Mouse (Mus musculus) C2C12 (cell line): ENCODE measurements around the gene Prss54. TPM values are rescaled to one million over a fixed set of nuclear protein-coding genes. Genes with fewer than 3 reads are reported as not detected.

Source experiments
- H3K27me3 ChIP-seq: one replicate; pipeline ENCODE4 v1.6.1; 2011; ENCODE audit not compliant: control insufficient read depth, insufficient read depth, insufficient read length
- H3K36me3 ChIP-seq: one replicate; pipeline ENCODE4 v1.6.1; 2011; ENCODE audit not compliant: control insufficient read depth, insufficient read depth
- H3K4me3 ChIP-seq: one replicate; pipeline ENCODE4 v1.5.1; 2011; ENCODE audit warnings: mild to moderate bottlenecking, control low read depth; ENCODE audit not compliant: poor library complexity, insufficient read depth, severe bottlenecking
- H3K79me2 ChIP-seq: one replicate; pipeline ENCODE4 v1.6.1; 2011; ENCODE audit not compliant: control insufficient read depth, insufficient read depth
- H3K79me3 ChIP-seq: one replicate; pipeline ENCODE4 v1.6.1; 2011; ENCODE audit warnings: low read depth, control low read depth
- H3ac ChIP-seq: one replicate; pipeline ENCODE3; 2011; ENCODE audit warnings: low read depth; ENCODE audit not compliant: control insufficient read depth, insufficient read length
- CEBPB ChIP-seq: IDR thresholded peaks from one replicate; pipeline ENCODE4 v1.6.1; 2011; ENCODE audit warnings: low read depth, mild to moderate bottlenecking, control low read depth, moderate library complexity
- CTCF ChIP-seq: IDR thresholded peaks from one replicate; pipeline ENCODE4 v1.5.1; 2011; ENCODE audit not compliant: control insufficient read depth, insufficient read depth, insufficient read length
- FOSL1 ChIP-seq: IDR thresholded peaks from one replicate; pipeline ENCODE4 v1.8.0; 2011; ENCODE audit warnings: mild to moderate bottlenecking, low read length; ENCODE audit not compliant: poor library complexity, insufficient read depth, severe bottlenecking
- MAX ChIP-seq: IDR thresholded peaks from one replicate; pipeline ENCODE4 v1.6.1; 2011; ENCODE audit warnings: mild to moderate bottlenecking, control low read depth
- MYOD1 ChIP-seq: IDR thresholded peaks from one replicate; pipeline ENCODE4 v1.6.1; 2011; ENCODE audit warnings: low read depth; ENCODE audit not compliant: control insufficient read depth, insufficient read length
- MYOG ChIP-seq: IDR thresholded peaks from one replicate; pipeline ENCODE4 v1.6.1; 2011; ENCODE audit not compliant: control insufficient read depth, insufficient read length; ENCODE audit errors: extremely low read depth
- USF1 ChIP-seq: IDR thresholded peaks from one replicate; pipeline ENCODE4 v1.6.1; 2011; ENCODE audit warnings: low read depth, mild to moderate bottlenecking, control low read depth, moderate library complexity
- polyA plus RNA-seq: library from polyadenylated mRNA; unstranded; fragments of >200 nt; fragmentation: generic; extraction: Trizol; gene quantifications from one replicate; pipeline ENCODE4 v1.2.1, GENCODE M21; 2012; ENCODE audit warnings: missing spikeins

Prss54 gene
- polyA plus RNA-seq, 1 experiment, result not detected

DNA sequence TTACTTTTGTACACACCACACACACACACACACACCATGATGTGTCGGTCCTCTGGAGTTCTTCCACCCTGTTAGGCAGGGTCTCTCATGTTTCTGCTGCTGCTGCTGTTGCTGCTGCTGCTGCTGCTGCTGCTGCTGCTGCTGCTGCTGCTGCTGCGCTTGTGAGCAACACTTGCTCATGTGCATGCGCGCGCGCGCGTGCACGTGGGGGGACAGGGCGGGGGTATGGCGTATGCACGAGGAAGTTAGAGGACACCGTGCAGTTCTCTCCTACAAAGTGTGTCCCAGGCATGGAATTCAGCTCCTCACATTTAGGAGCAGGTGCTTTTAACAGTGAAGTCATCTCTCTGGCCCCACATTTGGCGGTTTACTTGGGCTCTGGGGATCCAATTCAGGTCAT is 19.0 kb upstream of the Prss54 start:
- no peaks in the 10 kb centered on the region for H3K36me3 ChIP-seq

DNA sequence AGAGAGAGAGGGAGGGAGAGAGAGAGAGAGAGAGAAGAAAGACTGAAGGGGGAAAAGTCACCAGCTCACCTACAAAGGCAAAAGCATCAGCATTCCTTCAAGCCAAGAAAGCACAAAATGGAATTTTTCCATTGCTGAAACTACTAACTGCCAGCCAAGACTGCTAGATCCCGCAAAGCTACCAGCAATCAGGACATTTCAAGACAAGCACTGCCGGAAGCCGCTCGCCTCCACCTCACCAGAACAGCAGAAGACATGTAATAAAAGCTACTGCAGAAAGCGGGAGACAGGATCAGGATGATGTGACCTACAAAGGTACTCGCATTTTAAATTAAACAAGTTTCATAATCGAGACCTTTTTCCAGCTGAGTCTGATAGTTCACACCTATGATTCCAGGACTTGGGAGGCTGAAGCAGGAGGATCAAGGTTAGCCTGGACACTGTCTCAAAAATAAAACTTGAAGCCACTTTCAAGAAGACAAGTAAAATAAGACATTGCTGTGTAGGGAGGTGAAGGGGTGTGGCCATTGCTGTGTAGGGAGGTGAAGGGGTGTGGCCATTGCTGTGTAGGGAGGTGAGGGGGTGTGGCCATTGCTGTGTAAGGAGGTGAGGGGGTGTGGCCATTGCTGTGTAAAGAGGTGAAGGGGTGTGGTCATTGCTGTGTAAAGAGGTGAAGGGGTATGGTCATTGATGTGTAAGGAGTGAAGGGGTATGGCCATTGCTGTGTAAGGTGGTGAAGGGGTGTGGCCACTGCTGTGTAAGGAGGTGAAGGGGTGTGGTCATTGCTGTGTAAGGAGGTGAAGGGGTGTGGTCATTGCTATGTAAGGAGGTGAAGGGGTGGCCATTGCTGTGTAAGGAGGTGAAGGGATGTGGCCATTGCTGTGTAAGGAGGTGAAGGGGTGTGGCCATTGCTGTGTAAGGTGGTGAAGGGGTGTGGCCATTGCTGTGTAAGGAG is 17.6 kb upstream of the Prss54 start:
- Histone ChIP-seq H3K79me2 (no peaks in the 10 kb centered on the region), H3K36me3 (no peaks in the 10 kb centered on the region), H3K4me3 (no peak overlapping the region), H3K27me3 (peaks cover 9% of the 10 kb centered on the region), H3K79me3 (no peaks in the 10 kb centered on the region), H3ac (no peak overlapping the region)
- no peak for TF ChIP-seq MAX
- TF ChIP-seq MYOD1, result no peak
- TF ChIP-seq FOSL1, result no peak
- no peak for TF ChIP-seq USF1
- no peak for TF ChIP-seq CTCF
- no peak for TF ChIP-seq CEBPB
- no peak for TF ChIP-seq MYOG

More for the DNA sequence above, 19.0 kb upstream of the Prss54 start:
- Histone ChIP-seq H3K79me3 (no peaks in the 10 kb centered on the region), H3K4me3 (no peak overlapping the region), H3K27me3 (peaks cover 9% of the 10 kb centered on the region), H3ac (no peak overlapping the region), H3K79me2 (no peaks in the 10 kb centered on the region)
- no peak for TF ChIP-seq MAX
- TF ChIP-seq CEBPB, result no peak

DNA sequence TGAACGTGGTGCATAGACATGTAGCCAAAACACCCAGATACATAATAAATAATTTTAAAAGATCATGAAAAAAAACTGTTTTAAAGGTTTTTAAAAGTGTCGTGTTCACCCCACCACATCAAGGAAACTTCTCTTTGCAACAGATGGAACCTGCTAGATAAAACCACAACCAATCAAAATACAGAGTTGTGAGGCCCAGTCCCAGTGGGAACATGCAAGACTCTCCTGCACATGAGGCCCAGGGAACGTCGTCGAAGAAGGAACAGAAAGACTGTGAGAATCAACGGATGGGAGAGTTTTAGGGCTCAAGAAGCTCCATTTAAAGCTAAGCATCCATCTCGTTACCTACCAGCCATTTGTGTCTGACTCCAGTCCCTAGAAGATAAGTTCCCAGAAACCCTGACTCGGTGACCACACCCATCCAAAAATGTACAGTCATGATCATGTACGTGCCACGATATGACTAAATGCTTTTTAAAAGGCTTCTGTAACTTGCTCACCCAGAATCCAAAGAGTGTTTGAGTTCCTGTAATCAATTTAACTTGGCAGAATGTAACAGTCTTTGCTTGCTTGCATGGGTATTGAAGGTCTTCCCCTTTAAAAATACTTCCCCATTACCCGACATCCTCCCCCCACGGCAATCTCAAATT is 16.1 kb upstream of the Prss54 start:
- Histone ChIP-seq H3ac (no peak overlapping the region), H3K36me3 (no peaks in the 10 kb centered on the region), H3K79me2 (no peaks in the 10 kb centered on the region), H3K4me3 (no peak overlapping the region), H3K27me3 (peaks cover 9% of the 10 kb centered on the region), H3K79me3 (no peaks in the 10 kb centered on the region)
- no peak for TF ChIP-seq USF1
- no peak for TF ChIP-seq CTCF
- no peak for TF ChIP-seq MYOD1
- no peak for TF ChIP-seq CEBPB
- TF ChIP-seq MAX, result no peak
- no peak for TF ChIP-seq FOSL1
- TF ChIP-seq MYOG, result no peak

DNA sequence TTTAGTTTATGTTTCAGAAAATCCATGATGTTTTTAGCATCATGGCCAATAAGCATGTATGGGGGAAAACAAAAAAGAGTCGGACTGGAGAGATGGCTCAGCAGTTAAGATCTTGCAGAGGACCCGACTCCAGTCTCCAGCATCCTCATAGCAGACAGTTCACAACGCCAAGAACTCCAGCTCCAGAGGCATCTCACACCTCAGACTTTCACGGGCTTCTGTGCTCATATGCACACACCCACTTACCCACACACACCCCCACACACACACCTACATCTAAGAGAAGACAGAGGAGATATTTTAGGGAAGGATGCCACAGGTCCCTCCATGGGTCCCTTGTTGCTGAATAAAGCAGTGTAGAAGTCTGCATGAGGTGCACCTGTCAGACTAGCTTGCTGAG is 14.4 kb upstream of the Prss54 start:
- Histone ChIP-seq H3K36me3 (no peaks in the 10 kb centered on the region), H3K4me3 (no peak overlapping the region), H3K79me2 (no peaks in the 10 kb centered on the region), H3K27me3 (peaks cover 9% of the 10 kb centered on the region), H3ac (no peak overlapping the region), H3K79me3 (no peaks in the 10 kb centered on the region)
- no peak for TF ChIP-seq USF1
- TF ChIP-seq CTCF, result no peak

DNA sequence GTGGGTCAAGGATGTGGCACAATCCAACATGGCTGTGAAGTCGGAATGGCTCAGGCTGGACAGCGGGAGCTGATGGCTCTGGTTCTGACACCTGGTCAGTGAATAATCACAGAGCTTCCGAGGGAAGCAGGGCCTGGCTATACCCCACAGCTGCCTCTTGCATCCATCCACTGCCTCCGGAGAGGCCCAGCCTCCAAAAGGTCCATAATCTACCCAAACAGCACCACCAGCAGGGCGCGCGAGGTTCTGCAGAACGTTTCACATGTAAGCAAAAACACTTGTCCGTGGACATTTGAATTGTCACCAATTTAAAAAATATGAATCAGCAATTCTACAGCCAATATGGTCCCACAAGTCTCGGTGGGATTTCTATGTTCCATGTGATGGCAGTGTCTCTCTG is 13.1 kb upstream of the Prss54 start:
- no peak for TF ChIP-seq CEBPB
- TF ChIP-seq FOSL1, result no peak
- no peak for TF ChIP-seq CTCF
- no peak for TF ChIP-seq MYOD1
- TF ChIP-seq MYOG, result no peak
- TF ChIP-seq MAX, result no peak
- TF ChIP-seq USF1, result no peak
- Histone ChIP-seq H3K4me3 (no peak overlapping the region), H3K36me3 (no peaks in the 10 kb centered on the region), H3K79me2 (no peaks in the 10 kb centered on the region), H3K79me3 (no peaks in the 10 kb centered on the region), H3K27me3 (peaks cover 9% of the 10 kb centered on the region), H3ac (no peak overlapping the region)

DNA sequence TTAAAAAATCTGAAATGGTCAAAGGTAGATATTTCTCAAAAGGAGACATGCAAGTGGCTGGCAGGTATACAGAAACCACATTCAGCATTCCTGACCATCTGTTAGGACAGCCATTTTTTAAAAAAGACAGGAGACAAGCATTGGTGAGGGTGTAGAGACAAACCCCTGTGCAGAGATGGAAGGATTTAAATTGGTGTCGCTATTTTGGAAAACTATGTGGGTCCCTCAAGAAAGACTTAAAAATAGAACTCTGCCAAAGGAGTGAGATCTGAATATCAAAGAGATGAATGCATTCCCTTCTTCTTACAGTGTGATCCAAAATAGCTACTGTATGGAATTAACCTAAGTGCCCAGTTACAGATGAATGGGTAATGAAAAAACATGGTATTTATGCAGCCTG is 11.2 kb upstream of the Prss54 start:
- peaks cover 13% of the 10 kb centered on the region for H3K27me3 ChIP-seq
- no peaks in the 10 kb centered on the region for H3K79me2 ChIP-seq
- H3K79me3 ChIP-seq, result no peaks in the 10 kb centered on the region
- H3ac ChIP-seq, result no peak overlapping the region
- H3K36me3 ChIP-seq, result no peaks in the 10 kb centered on the region
- no peak overlapping the region for H3K4me3 ChIP-seq
- TF ChIP-seq MAX (no peak), FOSL1 (no peak), MYOD1 (no peak), CEBPB (no peak), MYOG (no peak), USF1 (no peak), CTCF (no peak)
